Mouse (Mus musculus) cerebellum, adult 2 months (tissue): Measurements from ENCODE around the gene Rpf2.

ENCODE experiments used
- CTCF ChIP-seq: fragments of 200-500 bp; IDR thresholded peaks from 2 replicates; pipeline ENCODE4 v1.5.1; 2011; ENCODE audit warnings: low read depth, mild to moderate bottlenecking, control low read depth, low read length, moderate library complexity, borderline replicate concordance; ENCODE audit not compliant: insufficient read depth
- POLR2A ChIP-seq: fragments of 200-500 bp; IDR thresholded peaks from 2 replicates; pipeline ENCODE4 v1.6.1; 2011; ENCODE audit warnings: low read length, control low read depth, borderline replicate concordance; ENCODE audit not compliant: insufficient read depth

DNA sequence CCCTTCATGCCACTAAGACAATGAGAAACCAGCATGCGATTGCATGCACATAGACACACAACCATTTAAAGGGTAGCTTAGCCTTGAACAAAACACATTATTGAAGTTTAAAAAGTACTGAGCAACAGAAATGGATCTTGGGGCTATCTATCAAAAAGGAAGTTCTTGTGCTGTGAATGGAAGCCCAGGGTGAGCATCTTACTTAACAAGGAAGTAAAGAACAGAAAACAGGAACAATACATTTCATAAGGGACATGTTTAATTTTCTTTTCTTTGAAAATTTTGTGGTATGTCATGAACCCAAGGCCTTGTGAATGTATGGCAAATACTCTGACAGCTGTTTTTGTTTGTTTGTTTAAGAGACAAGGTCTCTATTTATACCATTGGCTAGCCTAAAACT, 17.1 kb downstream of the Rpf2 start:
- TF ChIP-seq POLR2A (no peak), CTCF (no peak)
